Mouse (Mus musculus): ENCODE results near the gene Crmp1.

The Crmp1 gene

DNA sequence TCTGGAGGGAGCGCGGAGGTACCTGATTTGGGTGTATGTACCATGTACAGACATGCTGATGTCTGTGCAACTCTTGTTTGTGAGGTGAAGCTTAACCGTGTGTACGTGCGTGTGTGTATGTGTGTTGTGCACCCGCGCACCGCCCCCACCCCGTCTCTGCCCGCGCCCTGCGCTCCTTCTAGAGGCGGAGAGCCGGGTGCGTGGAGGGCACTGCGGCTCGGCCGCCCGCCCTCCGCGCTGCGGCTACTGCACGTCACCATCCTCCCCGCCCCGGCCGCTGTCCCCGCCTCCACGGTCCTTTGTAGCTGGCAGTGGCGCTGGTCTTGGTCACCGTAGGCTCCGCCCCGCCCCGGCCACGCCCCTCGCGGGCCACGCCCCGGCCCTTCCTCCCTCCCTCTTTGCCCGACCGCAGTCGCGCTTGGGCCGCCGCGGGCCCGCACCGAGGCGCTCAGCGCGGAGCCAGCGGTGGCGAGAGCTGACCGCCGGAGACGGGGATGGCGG is at the start of gene Crmp1:
TSS of gene Crmp1 (plus strand) at position 290 of the 501 bp plus-strand sequence.
- DNase-seq (ENCODE audit: low spot score in 2 of 2): peak; percentile 92 to 94

GRCm38 (mm10) chr5:37196196-37196595 is 45.5 kb upstream of the Crmp1 start:
- no peak for DNase-seq (ENCODE audit: low spot score in 2 of 2)

DNA sequence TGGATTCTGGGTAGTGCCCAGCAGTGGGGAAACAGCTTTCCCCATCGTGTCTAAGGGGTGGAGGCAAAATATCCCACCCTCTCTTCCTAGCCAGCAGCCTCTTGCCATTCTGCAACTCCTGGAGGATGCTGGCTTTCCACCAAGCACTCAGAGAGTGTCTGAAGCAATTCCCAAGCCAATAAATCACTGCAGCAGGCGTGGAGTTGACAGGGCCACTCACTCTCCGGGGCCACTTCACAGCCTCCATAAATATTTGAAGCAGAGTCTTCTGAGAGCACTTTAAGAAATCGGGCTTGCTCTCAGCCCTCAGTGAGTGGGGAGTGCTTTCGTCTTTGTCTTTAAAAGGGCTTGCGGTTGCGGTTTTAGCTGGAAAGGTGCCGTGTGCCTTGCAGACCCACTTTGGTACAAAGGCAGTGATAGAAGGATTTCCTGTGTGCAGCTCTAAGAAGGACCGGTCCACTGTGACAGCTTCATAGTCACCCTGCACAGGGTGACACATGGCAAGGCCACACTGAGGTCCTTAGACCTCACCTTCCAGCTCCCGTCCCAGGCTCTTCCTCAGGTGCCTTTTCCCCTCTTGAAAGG is 45.0 kb upstream of the Crmp1 start:
- DNase-seq (ENCODE audit: low spot score in 2 of 2): no peak

GRCm38 (mm10) chr5:37197423-37197822 is 44.3 kb upstream of the Crmp1 start:
- DNase-seq (ENCODE audit: low spot score in 2 of 2): no peak

DNA sequence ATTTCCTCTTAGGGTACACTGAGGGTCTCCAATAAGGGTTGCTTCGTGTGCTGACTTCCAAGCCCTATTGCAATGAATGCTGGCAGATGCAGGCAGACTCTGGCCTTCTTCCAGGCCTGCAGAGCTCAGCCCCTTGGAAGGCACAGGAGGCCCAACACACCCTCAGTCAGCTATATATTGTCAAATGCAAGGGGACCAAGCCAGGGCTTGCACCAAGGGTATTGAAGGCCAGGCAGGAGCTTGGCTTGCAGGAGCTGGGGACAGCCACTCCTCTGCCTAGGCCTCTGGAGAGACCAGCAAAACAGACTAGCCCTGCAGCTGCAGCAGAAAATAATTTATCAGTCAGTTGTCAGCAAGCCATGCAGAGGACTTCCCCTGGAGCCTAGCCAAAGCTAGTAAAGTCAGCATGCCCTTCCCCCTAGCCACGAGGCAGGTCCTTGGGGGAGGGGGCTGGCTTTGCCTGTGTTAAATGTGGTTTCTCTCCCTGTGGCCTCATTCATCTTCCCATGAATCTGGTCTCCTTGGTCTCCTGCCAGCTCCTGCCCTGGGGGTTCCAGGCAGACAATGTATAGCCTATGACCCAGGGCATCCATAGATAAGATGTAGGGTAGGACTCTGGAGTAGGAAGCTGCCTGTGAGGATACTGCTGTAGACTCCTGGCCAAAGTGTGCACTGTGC is 43.6 kb upstream of the Crmp1 start:
- DNase-seq (ENCODE audit: low spot score in 2 of 2): no peak

DNA sequence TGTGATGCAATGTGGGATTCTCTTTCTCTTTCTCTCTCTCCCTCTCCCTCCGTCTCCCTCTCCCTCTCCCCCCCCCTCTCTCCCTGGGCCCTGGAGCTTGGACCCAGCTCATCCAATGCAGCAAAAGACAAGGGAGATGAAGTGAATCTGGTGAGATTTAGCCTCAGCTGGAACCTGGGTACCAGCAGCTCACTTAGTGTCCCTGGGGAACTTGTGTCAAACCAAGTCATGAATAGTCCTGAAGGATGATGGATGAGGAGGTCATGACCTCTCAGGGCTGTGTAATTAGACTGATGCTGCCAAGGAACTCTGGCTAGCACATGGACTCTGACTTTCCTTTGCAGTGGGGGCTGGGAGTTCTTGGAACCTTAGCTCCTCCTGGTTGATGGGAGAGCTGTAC is 39.5 kb upstream of the Crmp1 start:
- DNase-seq (ENCODE audit: low spot score in 2 of 2): no peak

GRCm38 (mm10) chr5:37204886-37205285 is 36.9 kb upstream of the Crmp1 start:
- no peak for DNase-seq (ENCODE audit: low spot score in 2 of 2)

- no peak for DNase-seq (ENCODE audit: low spot score in 2 of 2)
These were observed 36.3 kb upstream of the Crmp1 start for GRCm38 (mm10) chr5:37205420-37205819.

DNA sequence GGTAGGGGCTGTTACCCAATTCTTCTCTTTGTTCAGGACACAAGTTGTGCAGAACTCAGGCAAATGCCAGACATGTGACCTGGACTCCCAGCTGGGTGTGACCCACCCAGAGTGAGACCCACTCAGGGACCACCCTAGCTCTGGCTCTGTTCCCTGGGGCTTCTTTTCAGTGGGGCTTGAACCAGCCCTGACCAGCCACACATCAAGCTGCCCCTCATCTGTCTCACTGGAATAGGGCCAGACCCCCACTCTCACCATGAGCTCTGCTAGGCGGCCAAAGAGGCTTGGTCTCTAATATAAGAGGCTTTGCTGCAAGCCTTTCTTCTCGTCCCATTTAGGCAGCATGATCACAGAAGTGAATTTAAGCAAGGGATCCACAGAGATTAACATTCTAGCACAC is 35.4 kb upstream of the Crmp1 start:
- no peak for DNase-seq (ENCODE audit: low spot score in 2 of 2)

DNA sequence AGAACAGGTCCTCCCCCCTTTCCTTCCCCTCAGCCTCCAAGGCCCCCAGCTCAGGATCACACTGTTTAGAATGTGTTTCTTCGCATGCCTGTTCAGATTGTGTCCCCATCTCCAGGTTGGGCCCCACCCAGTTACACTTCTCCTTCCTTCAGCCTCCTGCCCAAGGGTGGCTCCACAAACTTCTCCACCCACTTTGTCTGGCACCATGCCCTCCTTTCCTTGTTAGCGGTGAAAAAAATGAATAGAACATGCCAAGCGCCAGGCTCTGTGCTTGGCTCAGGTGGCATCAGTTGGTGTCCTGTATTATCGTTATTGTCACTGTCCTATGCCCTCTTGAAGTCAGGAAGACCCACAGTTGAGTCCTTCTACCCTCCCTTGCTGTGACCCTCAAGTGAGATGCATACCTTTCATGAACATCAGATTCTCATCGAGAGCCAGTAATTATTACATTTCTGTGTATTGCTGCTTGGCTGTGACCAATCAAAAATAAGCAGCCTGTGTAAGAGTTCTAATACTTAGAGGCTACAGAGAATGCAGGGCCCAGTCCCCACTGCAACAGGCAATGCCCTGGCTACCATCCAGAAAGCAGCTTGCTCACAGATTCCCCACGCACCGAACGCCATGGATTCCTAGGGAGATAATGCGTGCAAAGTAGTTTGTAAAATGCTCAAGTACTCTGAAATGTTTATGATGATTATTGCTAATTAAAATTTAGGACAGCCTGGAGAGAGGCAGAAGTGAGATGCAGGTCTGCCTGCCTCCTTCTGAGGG is 28.6 kb upstream of the Crmp1 start:
- no peak for DNase-seq (ENCODE audit: low spot score in 2 of 2)

GRCm38 (mm10) chr5:37213709-37214103 is 28.0 kb upstream of the Crmp1 start:
- DNase-seq (ENCODE audit: low spot score in 2 of 2): no peak

- no peak for DNase-seq (ENCODE audit: low spot score in 2 of 2)
These were observed 27.1 kb upstream of the Crmp1 start for GRCm38 (mm10) chr5:37214614-37215013.

- DNase-seq (ENCODE audit: low spot score in 2 of 2): no peak
These were observed 26.5 kb upstream of the Crmp1 start for GRCm38 (mm10) chr5:37215276-37215675.

- DNase-seq (ENCODE audit: low spot score in 2 of 2): no peak
These were observed 22.1 kb upstream of the Crmp1 start for GRCm38 (mm10) chr5:37219615-37220014.

DNA sequence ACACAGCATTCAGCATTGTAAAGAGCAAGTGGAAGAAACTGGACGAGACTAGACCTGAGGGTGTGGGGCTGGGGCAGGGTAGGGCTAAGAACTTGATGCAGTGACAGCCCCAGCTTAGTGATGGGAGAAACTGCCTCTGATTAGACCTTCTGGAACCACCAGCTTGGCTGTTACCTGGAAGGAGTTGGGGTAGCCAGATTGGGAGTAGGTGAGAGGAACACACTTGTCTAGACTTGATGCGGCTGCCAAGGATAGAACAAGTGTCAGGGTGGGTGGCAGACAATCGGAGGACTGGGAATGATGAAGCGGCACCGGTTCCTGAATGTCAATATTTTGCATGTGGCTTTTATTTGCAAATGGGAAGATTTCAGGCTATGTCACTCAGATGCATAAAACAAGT is 21.2 kb upstream of the Crmp1 start:
- no peak for DNase-seq (ENCODE audit: low spot score in 2 of 2)

GRCm38 (mm10) chr5:37221563-37221962 is 20.2 kb upstream of the Crmp1 start:
- DNase-seq (ENCODE audit: low spot score in 2 of 2): no peak

DNA sequence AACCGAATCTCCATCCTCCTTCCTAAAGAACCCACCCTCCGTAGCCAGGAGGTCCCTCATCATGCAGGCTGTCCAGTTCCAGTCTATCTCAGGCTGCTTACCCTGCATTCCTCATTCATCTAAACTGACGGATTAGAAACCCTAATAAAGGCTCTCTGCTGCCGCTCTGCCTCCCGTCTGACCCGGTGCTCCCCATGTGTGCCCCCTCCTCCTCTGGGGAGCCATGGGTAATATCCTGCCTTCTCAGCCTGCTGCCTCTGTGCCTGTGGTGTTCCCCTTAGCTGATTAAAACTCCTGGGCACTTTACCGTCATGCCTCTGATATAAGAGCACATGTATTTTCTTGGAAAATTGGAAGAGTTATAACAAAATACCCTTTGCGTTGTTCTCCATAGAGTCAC is 19.4 kb upstream of the Crmp1 start:
- no peak for DNase-seq (ENCODE audit: low spot score in 2 of 2)

DNA sequence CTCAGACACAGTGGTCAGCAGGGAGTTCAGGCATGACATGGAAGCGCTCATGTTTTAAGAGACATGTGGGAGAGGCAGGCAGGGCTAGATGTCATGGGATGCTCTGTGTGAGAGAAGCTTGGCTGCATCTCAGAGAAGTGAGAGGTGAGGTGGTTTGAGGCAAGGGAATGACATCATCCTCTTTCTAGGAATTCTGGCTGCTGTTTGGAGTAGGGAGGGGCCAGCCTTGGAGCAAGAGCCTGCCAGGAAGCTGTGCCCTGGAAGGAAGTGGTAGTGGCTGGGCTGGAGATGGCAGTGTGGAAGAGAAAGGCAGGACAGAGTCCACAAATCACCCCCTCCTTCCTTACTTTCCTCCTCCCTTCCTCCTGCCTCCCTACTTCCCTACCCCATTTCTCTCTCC is 16.0 kb upstream of the Crmp1 start:
- no peak for DNase-seq (ENCODE audit: low spot score in 2 of 2)

DNA sequence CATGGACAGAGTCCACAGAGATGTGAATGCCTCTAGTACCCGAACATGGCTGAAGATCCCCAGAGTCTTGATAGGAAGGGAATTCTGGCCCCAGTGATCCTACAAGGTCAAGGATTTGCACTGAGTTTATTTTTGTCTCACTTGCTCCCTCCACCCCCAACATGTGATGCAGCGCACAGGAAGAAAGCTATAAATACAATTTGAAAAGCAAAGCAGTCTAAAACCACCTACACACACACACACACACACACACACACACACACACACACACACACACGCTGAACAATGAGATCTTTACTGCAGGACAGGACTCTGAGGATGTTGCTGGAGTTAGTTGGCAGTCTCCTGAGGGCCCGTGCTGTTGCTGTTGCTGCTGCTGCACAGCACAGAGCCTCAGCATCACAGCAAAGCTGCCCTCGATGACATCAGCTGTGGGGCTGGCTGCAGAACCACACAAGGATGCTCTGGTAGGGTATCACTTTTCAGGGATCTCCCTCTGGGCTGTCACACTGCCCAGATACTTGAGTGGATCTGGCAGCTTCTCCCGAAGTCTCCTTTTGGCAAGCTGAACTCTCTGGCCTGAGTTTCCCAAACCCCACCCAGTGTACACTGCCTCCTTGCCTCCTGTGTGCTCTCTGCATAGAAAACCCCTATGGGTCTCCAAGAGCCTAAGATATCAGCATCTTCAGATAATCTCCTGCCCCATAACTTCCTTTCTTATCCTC is 13.6 kb upstream of the Crmp1 start:
- DNase-seq (ENCODE audit: low spot score in 2 of 2): no peak

- DNase-seq (ENCODE audit: low spot score in 2 of 2): no peak
These were observed 12.8 kb upstream of the Crmp1 start for GRCm38 (mm10) chr5:37228894-37229293.

DNA sequence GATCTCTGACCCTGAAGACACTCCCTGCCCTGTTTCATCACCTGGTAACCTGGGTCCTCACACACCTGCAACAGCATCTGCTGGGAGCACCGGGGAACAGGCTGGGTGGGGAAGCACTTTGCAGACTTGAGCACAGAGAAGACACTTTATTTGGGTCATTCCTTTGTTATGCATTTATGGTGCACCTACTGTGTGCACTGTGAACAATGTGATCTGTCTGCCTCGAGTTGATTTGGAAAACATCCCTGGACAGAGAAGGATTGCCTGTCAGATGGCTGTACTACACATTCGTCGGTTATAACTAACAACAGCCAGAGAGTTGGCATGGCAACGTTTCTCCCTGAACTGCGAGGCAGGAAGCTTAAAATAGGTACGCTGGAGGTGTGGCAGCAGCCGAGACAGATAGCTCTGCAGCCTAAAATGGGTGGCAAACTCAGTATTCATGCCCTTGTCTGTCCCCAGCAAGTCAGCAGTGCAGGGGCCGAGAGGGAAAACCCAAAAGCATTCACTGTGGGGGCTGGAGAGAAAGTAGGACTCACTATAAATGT is 8.7 kb upstream of the Crmp1 start:
- peak; percentile 86 to 93 for DNase-seq (ENCODE audit: low spot score in 2 of 2)

GRCm38 (mm10) chr5:37238654-37239053 is 3.1 kb upstream of the Crmp1 start:
- peak in 1 of 2 experiments; percentile 20 for DNase-seq (ENCODE audit: low spot score in 2 of 2)

All from right cerebral cortex, postnatal 10 days (tissue).